Mouse (Mus musculus) heart, adult 2 months (tissue): ENCODE results near the gene Med17.

ENCODE experiments used
- CTCF ChIP-seq: fragments of 200-600 bp; IDR thresholded peaks from 2 replicates; pipeline ENCODE4 v1.8.1; 2022; ENCODE audit warnings: antibody characterized with exemption, mild to moderate bottlenecking, moderate library complexity
- POLR2A ChIP-seq: fragments of 200-500 bp; IDR thresholded peaks from 2 replicates; pipeline ENCODE4 v1.6.1; 2011; ENCODE audit warnings: mild to moderate bottlenecking, low read depth, low read length, control low read depth; ENCODE audit not compliant: insufficient read depth

DNA sequence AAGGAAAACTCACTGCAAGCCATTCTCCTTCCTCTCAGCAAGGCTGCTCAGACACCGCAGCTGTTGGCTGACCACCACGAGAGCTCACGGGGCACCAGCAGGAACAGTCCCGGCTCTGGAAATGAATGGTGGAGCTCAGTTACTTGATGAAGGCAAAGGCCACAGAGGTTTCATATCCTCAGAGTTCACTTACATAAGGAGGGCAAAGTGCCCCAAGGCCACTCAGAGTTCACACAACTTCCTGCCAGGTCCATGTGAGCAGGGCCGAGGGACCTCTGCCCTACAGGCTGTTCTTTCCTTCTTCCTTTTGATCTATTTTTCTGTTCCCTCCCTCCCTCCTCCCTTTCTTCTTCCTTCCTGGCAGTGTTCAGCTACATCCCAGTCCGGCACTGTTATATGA, 21.7 kb upstream of the Med17 start:
- TF ChIP-seq CTCF (no peak), POLR2A (no peak)
